In the genomic region with DNA sequence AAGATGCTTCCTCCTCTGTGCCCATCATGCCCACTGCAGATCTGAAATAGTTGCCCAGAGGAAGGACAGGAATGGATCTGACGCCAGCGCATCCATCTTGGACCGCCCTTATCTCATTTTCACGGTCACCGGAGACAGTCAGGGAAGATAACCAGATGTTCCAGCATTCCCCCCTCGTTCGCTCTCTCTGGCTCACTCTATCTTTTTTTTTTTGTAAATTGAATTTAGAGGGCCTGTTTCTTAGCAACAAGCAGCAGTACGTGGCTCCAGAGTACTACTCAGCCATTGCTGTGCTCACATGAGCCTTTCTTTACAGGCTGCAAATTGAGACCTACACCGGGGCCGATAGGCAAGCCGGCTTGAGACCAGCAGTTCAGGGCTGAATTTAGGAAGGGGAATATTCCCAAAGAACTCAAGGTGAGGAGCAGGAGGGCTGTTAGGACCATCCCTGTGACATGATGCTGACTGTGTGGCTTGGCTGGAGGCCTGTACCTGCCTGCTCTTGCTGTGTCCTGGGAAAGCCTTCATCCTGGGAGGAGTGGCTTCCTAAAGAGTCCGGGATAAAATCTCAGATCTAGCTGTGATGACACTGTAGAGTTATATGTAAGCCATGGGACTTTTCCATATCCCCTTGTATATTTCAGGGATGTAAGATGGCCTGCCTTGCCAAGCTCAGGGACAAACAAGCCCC, we compare ENCODE assay signal across 10 mouse cellular contexts.
DNase-seq lines count a peak whose midpoint lies in the region; ATAC-seq and TF ChIP-seq lines count a peak whose summit lies in the region.
"Had no signal": no experiment of that assay in that cellular context is flagged by ENCODE, and none has a peak within 500 bp of the region (broad histone marks: within the 10 kb centered on the region; RNA-seq: fewer than 3 reads in every experiment).

No protein-coding gene starts in this region.

- no peak for TF ChIP-seq POLR2A in cerebellum, adult 2 months (IDR thresholded peaks at IDR 0.05; ENCODE audit: borderline replicate concordance, insufficient read depth, low read length)

- peak overlapping the region; percentile 62 for H3K27ac ChIP-seq in hindbrain, embryonic 10.5 days
- peak overlapping the region; percentile 92 for H3K27ac ChIP-seq in midbrain, embryonic 14.5 days (replicated peaks; ENCODE audit: low read depth, low read length)
- H3K27ac ChIP-seq in liver, embryonic 11.5 days (ENCODE audit: low read depth, low read length), result no peak overlapping the region
- no peak overlapping the region for H3K27ac ChIP-seq in cerebellum, adult 2 months (ENCODE audit: insufficient read depth, low read length)
- H3K27ac ChIP-seq: gastrocnemius, adult 2 months had no signal

- no peaks in the 10 kb centered on the region for H3K36me3 ChIP-seq in hindbrain, embryonic 10.5 days
- H3K36me3 ChIP-seq in midbrain, embryonic 14.5 days (ENCODE audit: control insufficient read depth, insufficient read depth, low read length), result no peaks in the 10 kb centered on the region
- no peaks in the 10 kb centered on the region for H3K36me3 ChIP-seq in liver, embryonic 11.5 days (ENCODE audit: control insufficient read depth, insufficient read depth, low read length)

- H3K4me1 ChIP-seq in hindbrain, embryonic 10.5 days (replicated peaks), result peaks cover 5% of the 10 kb centered on the region; the same call in 1 of the 2 replicates
- peaks cover 20% of the 10 kb centered on the region for H3K4me1 ChIP-seq in midbrain, embryonic 14.5 days (ENCODE audit: control insufficient read depth, insufficient read depth, low read length)
- no peaks in the 10 kb centered on the region for H3K4me1 ChIP-seq in liver, embryonic 11.5 days (replicated peaks; ENCODE audit: control insufficient read depth, insufficient read depth, low read length)
- H3K4me1 ChIP-seq in cerebellum, adult 2 months (ENCODE audit: control insufficient read depth, insufficient read depth, low read length), result no peaks in the 10 kb centered on the region

- no peak for DNase-seq in frontal cortex, postnatal 14 days (ENCODE audit: low spot score in 2 of 2)
- peak; percentile 79 to 86 for DNase-seq in adrenal gland, adult (ENCODE audit: inconsistent age in 2 of 2, low spot score in 1 of 2)
- DNase-seq in hindbrain, embryonic 10.5 days (ENCODE audit: low spot score), result no peak
- DNase-seq in midbrain, embryonic 14.5 days, result peak; percentile 69
- no peak for DNase-seq in liver, embryonic 11.5 days (ENCODE audit: low spot score)
- DNase-seq in cerebellum, adult 2 months, result no peak
- DNase-seq: cerebellum, adult 9-10 months; gastrocnemius, adult 2 months had no signal

- WGBS in hindbrain, embryonic 10.5 days, result 89% methylated on average over 12 of the region's 12 CpGs
- WGBS in midbrain, embryonic 14.5 days, result 46% methylated on average over 12 of the region's 12 CpGs
- WGBS in liver, embryonic 11.5 days, result 72% methylated on average over 12 of the region's 12 CpGs
- WGBS in cerebellum, adult 2 months, result 86% methylated on average over 12 of the region's 12 CpGs

- TF ChIP-seq CTCF in cerebellum, adult 2 months (IDR thresholded peaks at IDR 0.05; ENCODE audit: borderline replicate concordance, insufficient read depth, low read depth, low read length), result no peak

- H3K4me2 ChIP-seq in midbrain, embryonic 14.5 days (ENCODE audit: low read length), result 0 out of 2 replicates have a peak overlapping the region, but pooled peaks have one; percentile 15
- H3K4me2 ChIP-seq in liver, embryonic 11.5 days, result no peak overlapping the region

- ATAC-seq in frontal cortex, adult (ENCODE audit: low TSS enrichment), result peak; percentile 80
- peak; percentile 43; the same call in 1 of the 2 replicates for ATAC-seq in midbrain, embryonic 14.5 days (ENCODE audit: low FRiP score, low TSS enrichment)
- ATAC-seq in liver, embryonic 11.5 days (replicated peaks; ENCODE audit: low FRiP score), result no peak
- ATAC-seq in inflammation-experienced regulatory T-cells, adult 6 months, result no peak

- no peak overlapping the region for H3K9ac ChIP-seq in midbrain, embryonic 14.5 days (replicated peaks; ENCODE audit: low read length)
- H3K9ac ChIP-seq in liver, embryonic 11.5 days (ENCODE audit: low read depth, low read length), result no peak overlapping the region

- H3K9me3 ChIP-seq in hindbrain, embryonic 10.5 days, result no peaks in the 10 kb centered on the region
- H3K9me3 ChIP-seq in midbrain, embryonic 14.5 days (ENCODE audit: control insufficient read depth, low read length), result no peaks in the 10 kb centered on the region
- H3K9me3 ChIP-seq in liver, embryonic 11.5 days (ENCODE audit: control insufficient read depth, low read length), result no peaks in the 10 kb centered on the region

- H3K27me3 ChIP-seq in hindbrain, embryonic 10.5 days (ENCODE audit: insufficient read depth, poor library complexity, severe bottlenecking), result no peaks in the 10 kb centered on the region
- no peaks in the 10 kb centered on the region for H3K27me3 ChIP-seq in midbrain, embryonic 14.5 days (ENCODE audit: control insufficient read depth, insufficient read depth, low read length)
- no peaks in the 10 kb centered on the region for H3K27me3 ChIP-seq in liver, embryonic 11.5 days (replicated peaks; ENCODE audit: control insufficient read depth, insufficient read depth, low read length)
- H3K27me3 ChIP-seq in cerebellum, adult 2 months (ENCODE audit: control insufficient read depth, insufficient read depth, low read length), result no peaks in the 10 kb centered on the region

- no peak overlapping the region for H3K4me3 ChIP-seq in hindbrain, embryonic 10.5 days
- no peak overlapping the region for H3K4me3 ChIP-seq in midbrain, embryonic 14.5 days (replicated peaks; ENCODE audit: low read depth, low read length)
- no peak overlapping the region for H3K4me3 ChIP-seq in liver, embryonic 11.5 days (ENCODE audit: low read depth, low read length)
- H3K4me3 ChIP-seq in cerebellum, adult 2 months (replicated peaks; ENCODE audit: insufficient read depth, low read depth, low read length), result no peak overlapping the region
- H3K4me3 ChIP-seq: gastrocnemius, adult 2 months had no signal

Comparison
In these comparisons a context has a peak if more than half of its experiments do, and no peak if none do; other contexts are left out.
1. ATAC-seq: peak in frontal cortex, adult (single experiment) and midbrain, embryonic 14.5 days (single experiment); none in liver, embryonic 11.5 days (single experiment) and inflammation-experienced regulatory T-cells, adult 6 months (single experiment).
2. DNase-seq: peak in adrenal gland, adult (2 of 2) and midbrain, embryonic 14.5 days (single experiment); none in frontal cortex, postnatal 14 days (0 of 2), hindbrain, embryonic 10.5 days (single experiment), liver, embryonic 11.5 days (single experiment) and cerebellum, adult 2 months (0 of 2).
3. H3K27ac ChIP-seq: peak in hindbrain, embryonic 10.5 days (single experiment) and midbrain, embryonic 14.5 days (single experiment); none in liver, embryonic 11.5 days (single experiment) and cerebellum, adult 2 months (single experiment).